Mouse (Mus musculus) gastrocnemius, adult 8-10 months (tissue): ENCODE measurements around the gene Gnl2. TPM values are rescaled to one million over a fixed set of nuclear protein-coding genes. Genes with fewer than 3 reads are reported as not detected.

ENCODE experiments used
- DNase-seq, 2 experiments: peaks; one replicate each; pipeline ENCODE4 v3.0.0; 2022; ENCODE audit warnings: low spot score in 2 of 2
- total RNA-seq, 4 experiments: library from RNA; stranded (reverse); gene quantifications; 2 replicates each; pipeline ENCODE4 v1.2.4; 2022

Gene Gnl2
- total RNA-seq: 10 to 100 TPM; 22.2 to 32.7 (median 27.4) TPM

GRCm38 (mm10) chr4:125015806-125016635 lies at the start of gene Gnl2:
TSS of gene Gnl2 (plus strand) at chr4:125016585.
- DNase-seq: peak in 1 of 2 experiments; percentile 28

- no peak for DNase-seq
Measured at GRCm38 (mm10) chr4:124968711-124969110, 47.7 kb upstream of the Gnl2 start.

- no peak for DNase-seq
Measured at GRCm38 (mm10) chr4:124969219-124969848, 47.1 kb upstream of the Gnl2 start.

- DNase-seq: no peak
Measured at GRCm38 (mm10) chr4:124970194-124970593, 46.2 kb upstream of the Gnl2 start.

- no peak for DNase-seq
Measured at GRCm38 (mm10) chr4:124970677-124971076, 45.7 kb upstream of the Gnl2 start.

GRCm38 (mm10) chr4:124971094-124971493 lies 45.3 kb upstream of the Gnl2 start:
- DNase-seq: no peak

- DNase-seq: no peak
Measured at GRCm38 (mm10) chr4:124972316-124972715, 44.1 kb upstream of the Gnl2 start.

GRCm38 (mm10) chr4:124973296-124973695 lies 43.1 kb upstream of the Gnl2 start:
- DNase-seq: no peak

GRCm38 (mm10) chr4:124978201-124978600 lies 38.2 kb upstream of the Gnl2 start:
- no peak for DNase-seq

GRCm38 (mm10) chr4:124983893-124984526 lies 32.4 kb upstream of the Gnl2 start:
- DNase-seq: no peak

- DNase-seq: no peak
Measured at GRCm38 (mm10) chr4:124984871-124985670, 31.3 kb upstream of the Gnl2 start.

GRCm38 (mm10) chr4:124985671-124986602 lies 30.4 kb upstream of the Gnl2 start, which contains the start of gene Rspo1:
TSS of gene Rspo1 (plus strand) at chr4:124986430.
- DNase-seq: no peak

- no peak for DNase-seq
Measured at GRCm38 (mm10) chr4:124986739-124987710, 29.4 kb upstream of the Gnl2 start.

- no peak for DNase-seq
Measured at GRCm38 (mm10) chr4:124987711-124988097, 28.7 kb upstream of the Gnl2 start.

- DNase-seq: no peak
Measured at GRCm38 (mm10) chr4:124988382-124988781, 28.0 kb upstream of the Gnl2 start.

GRCm38 (mm10) chr4:124989787-124990253 lies 26.6 kb upstream of the Gnl2 start:
- no peak for DNase-seq

GRCm38 (mm10) chr4:124990325-124990724 lies 26.1 kb upstream of the Gnl2 start:
- no peak for DNase-seq

GRCm38 (mm10) chr4:124997479-124998147 lies 18.8 kb upstream of the Gnl2 start:
- DNase-seq: no peak
